Mouse (Mus musculus): ENCODE data around the gene Stk10.
A peak's percentile ranks its signal among the peaks of the same experiment; 100 is the strongest.

The Stk10 gene

DNA sequence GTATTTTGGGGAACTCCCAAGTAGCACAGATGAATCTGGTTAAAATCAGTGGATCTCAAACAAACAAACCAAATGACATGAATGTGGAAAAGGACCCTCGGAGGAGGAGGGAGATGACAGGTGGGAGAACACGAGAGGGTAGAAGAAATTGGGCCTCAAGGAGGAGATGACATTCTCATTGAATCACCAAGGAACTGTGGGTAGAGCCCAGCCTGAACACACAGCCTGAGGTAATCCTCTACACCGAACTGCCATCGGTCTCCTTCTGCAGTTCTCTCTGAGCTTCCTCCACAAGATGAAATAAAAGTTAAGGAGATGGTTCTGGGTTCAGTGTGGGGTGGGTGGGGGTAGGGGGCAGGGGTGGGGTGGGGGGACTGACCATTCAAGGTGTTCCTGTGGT lies 6.1 kb upstream of the Stk10 start:
- DNase-seq (ENCODE audit: low read depth), result no peak

DNA sequence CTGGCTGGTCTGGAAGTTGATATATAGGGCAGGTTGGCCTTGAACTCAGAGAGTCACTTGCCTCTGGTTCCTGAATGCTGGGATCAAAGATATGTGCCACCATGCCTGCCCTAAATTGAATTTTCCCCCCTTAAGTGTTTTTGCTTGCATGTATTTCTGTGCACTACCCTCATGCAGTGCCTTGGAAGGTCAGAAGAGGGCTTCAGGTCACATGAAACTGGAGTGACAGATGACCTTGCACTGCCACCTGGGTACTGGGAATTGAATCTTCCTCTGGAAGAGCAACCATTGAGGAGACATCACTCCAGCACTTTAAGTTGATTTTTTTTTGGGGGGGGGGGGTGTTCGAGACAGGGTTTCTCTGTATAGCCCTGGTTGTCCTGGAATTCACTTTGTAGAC lies 3.0 kb upstream of the Stk10 start:
- DNase-seq (ENCODE audit: low read depth), result no peak

DNA sequence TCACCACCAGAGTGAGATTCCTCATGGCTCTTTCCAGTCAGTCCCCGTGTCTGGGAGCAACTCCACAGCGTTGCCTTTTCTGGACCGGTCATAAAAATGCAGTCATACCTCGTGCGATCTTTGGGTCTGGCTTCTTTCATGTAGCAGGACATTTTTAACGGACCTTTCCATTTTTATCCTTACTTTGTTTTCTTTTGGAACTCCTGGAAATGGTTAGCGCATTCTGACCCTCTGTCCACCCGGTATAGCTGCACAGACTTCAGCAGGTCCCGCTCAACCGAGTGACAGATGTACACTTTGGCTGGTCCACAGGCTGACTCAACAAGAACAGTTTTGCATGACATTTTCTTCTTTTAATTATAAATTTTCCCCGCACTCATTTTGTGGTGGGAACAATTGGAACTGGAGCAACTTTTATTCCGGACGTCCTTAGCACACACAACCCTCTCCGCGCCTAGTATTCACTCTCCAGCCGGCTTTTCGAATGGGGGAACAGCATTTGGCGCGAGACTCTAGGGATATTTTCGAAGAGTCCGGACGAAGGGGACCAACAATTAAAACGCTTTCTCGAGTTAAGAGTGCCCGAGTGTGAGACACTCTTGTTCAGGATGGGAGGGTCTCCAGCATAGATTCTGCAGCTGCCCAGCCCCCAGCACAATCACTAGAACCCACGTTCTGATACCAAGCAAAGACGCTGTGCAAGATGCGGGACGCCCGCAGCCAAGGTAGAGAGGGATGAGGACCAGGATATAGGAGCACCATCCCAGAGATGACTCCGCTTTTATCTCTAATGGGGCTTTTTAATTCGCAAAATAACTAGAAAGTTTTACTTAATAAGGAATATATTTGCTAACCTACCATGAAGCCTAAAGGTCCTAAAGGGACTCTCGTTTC lies 987 bp upstream of the Stk10 start, which contains the start of gene Efcab9:
Gene Efcab9, minus strand, starts transcription at position 211 of the 894 bp plus-strand sequence.
- DNase-seq (ENCODE audit: low read depth), result no peak

DNA sequence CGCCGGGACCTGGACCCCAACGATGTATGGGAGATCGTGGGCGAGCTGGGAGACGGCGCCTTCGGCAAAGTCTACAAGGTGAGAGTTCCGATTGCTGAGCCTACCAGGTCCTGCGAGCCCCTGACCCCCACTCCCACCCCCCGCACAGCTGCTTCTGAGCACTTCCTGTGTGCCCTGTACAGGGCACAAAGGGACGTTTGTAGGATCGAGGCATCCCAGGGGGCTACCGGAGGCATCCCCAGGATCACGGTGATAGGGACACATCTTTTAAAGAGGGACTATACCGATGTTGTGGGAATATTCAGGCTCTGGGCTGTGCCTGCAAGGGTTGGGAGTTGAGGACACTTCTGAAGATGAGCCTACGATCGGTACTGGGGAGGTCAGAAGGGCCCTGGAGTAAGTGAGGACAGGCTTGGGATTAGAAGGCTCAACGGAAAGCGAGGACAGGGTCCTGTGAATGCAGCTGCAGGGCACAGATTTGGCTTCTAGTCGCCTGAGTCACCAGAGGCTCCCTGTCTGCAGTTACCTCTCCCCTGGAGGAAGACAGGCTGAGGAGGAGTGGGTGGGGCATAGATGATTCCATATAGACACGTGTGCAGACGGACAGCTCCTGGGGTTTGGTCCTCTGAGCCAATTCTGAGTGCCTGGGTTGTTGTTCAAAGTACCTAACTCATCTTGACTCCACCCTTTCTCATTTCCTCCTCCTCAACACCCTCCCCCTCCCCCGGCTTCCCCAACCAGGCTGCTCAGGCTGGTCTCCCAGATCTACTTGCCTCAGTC lies 567 bp downstream of the Stk10 start:
- peak; percentile 65 for DNase-seq (ENCODE audit: low read depth)

DNA sequence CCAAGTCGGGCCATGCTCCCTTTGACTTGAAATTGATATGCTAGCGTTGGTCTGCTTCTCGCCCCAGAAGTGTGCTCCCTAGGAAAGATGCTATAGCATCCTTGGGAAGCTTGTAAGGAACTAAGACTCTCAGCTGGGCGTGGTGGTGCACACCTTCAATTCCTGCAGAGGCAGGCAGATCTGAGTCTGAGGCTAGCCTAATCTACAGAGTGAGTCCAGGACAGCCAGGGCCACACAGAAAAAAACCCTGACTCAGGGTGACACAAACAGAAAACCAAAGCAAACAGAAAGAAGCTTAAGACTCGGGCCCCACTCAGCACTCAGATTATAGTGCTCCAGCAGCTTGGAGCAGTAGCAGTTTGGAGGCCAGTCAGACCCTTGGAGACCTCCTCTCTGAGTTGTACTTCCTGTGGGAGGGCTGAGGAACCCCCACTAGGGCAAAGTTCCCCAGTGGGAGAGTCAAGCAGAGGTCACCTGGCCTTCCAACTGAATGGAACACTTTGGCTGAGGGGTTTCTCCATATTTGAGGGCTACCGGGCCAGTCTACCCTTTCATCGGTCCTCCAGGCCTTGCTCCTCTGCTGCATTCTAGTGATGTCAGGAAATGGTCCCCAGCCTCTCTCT lies 1.5 kb downstream of the Stk10 start:
- no peak for DNase-seq (ENCODE audit: low read depth)

DNA sequence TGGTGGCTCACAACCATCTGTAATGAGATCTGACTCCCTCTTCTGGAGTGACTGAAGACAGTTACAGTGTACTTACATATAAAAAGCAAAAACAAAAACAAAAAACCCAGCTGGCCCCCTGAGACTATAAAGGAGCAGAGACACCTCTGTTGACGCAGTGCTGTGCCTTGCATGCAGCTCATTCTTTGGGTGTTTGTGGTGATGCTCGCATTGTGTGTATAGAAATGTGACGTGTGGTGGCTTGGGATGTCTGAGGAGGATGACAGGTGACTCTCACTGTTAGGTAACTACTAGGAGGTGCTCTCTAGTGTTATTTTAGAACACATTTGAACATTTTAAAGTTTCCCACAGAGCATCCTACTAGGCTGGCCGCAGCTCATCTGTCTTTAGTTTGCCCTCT lies 2.5 kb downstream of the Stk10 start:
- DNase-seq (ENCODE audit: low read depth), result no peak

DNA sequence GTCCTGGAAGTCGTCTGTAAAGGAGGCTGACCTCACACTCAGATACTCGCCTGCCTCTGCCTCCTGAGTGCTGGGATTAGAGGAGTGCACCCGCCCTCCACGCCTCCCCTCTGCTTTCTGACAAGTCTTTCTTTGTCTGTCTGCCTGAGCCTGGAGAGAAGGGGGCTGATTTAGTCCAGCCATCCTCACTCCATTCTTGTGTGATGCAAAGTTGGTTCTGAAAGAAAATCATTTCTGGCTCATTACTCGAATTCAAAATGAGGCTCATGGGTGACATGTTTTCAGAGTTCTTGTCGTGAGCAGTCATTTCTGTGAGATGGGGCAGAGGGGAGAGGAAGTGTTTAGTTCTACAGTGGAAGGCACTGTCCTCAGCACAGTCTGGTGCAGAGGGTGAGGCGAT lies 3.8 kb downstream of the Stk10 start:
- no peak for DNase-seq (ENCODE audit: low read depth)

DNA sequence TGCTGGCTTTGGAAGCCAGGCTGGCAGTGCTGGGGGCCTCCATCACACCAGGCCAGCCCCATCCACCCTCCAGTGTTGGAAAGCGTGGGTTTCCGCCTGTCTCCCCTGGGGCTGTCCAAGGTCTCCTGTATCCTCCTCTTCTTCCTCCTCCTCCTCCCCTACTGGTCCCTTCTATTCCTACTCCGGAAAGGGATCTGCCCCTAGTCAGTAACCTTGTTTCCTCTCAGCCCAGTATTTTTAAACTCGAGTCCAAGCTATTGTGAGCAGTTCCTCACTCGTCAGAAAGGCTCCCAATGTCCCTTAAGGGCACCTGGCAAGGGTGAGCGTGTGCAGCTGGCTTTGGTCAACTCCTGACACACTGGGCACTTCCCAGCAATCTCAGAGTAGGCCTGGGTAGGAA lies 5.3 kb downstream of the Stk10 start:
- no peak for DNase-seq (ENCODE audit: low read depth)

DNA sequence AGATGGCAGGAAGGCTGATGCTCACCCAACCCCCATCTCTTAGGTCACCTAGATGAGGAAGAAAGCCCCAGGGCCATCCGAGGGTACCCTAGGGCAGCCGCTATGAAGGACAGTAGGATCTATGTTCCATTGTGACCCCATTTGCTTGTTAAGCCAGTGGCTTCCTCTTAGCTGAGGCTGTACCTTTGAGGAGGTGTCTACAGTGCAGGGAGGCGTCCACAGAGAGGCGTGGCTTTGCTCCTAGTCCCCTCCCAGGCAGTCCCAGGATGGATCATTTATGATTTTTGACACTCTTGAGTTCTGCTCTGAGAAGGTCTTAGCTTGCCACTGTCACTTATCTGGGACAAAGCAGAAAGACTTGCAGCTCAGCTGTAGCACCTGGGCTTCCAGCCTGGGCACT lies 5.7 kb downstream of the Stk10 start:
- no peak for DNase-seq (ENCODE audit: low read depth)

DNA sequence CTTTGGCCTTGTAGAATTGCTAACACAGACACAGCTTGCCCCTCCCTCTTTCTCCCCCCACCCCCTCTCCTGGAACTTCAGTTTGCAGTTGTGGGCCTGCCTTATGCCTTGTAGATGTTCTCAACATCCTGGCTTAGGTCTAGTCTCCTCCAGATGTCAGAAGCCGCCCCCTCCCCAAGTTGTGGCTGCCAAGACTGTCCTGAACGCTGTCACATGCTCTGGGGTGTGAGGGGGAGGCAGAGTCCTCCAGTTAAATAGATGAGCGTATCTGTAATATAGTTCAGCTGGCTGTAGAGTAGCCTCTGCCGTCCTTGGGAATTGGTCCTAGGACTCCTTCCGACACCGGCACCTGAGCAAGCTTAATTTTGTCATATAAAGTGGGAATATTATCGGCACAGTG lies 6.6 kb downstream of the Stk10 start:
- DNase-seq (ENCODE audit: low read depth), result no peak

DNA sequence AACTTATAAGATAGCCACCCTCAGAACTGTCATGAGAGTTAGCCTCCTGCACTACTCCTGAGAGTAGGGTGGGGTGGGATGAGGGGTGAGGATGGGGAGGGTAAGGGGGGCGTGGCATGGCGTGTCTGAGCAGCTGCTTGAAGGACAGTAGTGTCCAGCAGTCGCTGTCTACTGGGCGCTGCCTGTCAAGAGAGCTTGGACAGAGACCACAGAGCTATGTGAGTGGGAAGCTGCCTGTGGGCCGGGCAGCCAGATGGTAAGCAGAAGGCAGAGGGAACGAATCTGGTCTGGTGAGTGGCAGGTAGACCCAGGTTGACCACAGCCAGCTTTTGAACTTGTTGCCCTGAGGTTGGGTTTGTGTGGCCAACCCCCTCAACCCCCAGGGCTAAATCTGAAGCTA lies 7.4 kb downstream of the Stk10 start:
- no peak for DNase-seq (ENCODE audit: low read depth)

DNA sequence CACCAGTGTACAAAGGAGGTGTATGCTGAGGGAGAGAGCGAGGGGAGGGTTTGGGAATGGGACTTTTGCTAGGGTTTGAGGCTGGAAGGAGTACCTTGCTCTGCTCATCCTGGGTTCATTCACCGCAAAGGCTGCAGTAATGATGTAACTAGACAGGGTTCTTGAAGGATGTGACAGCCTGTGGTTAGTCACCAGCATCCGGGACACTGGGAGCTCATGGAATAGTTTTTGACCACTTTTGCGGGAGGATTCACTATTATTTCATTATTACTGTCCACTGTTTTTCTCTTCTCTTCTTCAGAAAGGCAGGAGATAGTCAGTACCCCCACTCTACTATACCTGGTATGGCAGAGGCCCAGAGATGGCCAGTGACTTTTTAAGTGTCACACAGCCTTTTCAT lies 9.1 kb downstream of the Stk10 start:
- no peak for DNase-seq (ENCODE audit: low read depth)

DNA sequence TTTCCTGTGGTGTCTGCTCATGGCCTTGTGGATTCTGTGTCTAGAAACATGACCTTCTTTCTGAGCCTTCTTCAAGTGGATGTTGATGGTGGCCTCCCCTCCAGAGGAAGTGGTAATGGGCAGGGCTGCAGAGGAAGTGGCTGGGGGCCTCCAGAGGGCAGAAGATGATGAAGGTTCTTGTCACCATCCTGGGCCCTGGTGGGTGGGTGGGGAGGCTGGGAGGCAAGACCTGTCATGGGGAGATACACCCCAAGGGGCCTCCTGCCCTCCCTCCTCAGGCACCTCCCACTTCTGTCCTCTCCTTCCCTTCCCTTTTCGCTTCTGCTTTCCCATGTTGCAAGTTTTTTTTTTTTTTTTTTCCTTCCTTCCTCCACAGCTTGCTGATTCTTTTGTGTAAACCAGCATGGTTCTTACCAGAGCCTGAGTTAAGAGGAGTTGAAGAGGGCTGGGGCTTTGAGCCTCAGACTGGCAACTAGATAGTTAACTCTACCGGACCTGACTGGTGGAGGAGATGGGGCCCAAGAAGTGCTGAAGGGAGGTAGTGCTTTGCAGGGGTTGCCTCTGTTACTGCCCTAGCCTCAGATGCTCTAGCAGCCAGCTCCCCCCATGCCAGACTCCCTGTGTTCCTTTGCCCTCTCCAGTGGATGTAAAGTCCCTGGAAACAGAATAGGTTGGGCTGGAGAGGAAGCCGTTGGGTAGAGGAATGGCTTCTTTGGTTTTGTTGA lies 9.7 kb downstream of the Stk10 start:
- peak; percentile 87 for DNase-seq (ENCODE audit: low read depth)

DNA sequence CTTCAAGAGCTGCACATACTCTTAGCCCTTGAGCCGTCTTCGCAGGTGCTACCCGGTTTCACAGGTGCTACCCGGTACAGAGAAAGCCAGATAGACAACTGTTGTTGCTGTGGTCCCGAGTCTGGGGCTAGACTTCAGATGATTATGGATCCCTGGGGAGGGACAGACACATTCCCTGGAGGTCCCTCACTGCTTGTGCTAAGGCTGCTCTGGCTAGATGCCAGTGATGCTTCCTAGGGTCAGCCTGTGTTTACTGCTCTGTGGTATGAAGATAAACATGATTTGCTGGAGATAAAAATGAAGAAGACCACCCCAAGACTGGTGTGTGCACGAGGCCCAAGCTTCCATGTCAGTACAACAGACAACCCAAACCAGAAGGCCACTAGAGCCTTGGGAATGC lies 10.9 kb downstream of the Stk10 start:
- no peak for DNase-seq (ENCODE audit: low read depth)

DNA sequence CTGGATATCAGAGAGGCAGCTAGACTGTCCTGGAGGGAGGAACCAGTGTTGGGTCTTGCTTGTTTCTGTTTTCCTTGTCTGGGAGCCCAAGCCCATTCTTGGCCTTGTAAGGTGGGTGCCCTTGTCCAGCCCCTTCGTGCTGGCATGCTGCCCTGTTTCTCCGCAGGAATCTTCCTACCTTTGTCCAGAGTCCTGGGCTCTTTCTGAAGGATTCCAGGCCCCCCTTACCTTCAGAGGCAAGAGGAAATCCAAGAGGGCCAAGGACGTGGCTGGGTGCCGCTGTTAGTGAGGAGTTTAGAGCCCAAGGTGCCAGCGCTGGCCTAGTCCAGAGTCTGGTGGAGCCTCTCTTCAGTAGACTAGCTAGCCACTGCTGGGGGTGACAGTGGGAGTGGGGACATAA lies 11.4 kb downstream of the Stk10 start:
- no peak for DNase-seq (ENCODE audit: low read depth)

DNA sequence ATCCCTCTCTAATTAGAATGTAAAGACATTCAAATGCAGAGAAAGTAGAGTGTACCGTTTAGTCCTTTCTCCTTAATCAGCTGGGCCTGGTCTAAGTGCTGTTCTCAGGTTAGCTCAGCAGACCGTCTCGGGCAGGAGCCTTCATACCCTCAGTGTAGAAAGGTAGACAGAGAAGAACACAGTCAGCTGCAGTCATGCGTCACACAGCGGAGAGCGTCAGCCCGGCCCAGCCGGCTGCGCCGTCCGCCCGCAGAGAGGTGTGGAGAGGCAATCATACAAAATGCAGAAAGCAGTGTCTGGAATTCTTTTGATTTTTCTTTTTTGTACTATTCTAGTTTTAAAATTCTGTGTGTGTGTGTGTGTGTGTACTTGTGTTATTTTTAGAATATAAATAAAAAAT lies 12.5 kb downstream of the Stk10 start:
- no peak for DNase-seq (ENCODE audit: low read depth)

DNA sequence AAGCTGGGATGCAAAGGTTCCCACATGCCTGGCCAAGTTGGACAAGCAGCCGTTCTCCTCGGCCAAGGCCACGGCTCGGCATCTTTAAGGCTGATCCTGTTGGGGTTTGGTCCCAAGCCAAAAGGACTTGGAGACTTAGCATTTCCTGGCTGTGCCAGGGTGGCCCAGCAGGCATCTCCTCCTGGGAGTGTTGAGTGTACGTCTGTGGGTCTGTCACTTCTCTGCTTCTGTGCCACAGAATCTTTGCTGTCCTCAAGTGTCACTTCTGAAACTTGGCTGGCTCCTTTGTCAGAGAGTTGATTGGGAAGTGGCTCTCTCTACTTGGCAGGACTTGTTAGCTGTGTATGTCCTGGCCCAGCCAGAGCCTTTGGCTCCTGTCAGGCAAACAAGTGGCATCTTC lies 13.4 kb downstream of the Stk10 start:
- DNase-seq (ENCODE audit: low read depth), result no peak

DNA sequence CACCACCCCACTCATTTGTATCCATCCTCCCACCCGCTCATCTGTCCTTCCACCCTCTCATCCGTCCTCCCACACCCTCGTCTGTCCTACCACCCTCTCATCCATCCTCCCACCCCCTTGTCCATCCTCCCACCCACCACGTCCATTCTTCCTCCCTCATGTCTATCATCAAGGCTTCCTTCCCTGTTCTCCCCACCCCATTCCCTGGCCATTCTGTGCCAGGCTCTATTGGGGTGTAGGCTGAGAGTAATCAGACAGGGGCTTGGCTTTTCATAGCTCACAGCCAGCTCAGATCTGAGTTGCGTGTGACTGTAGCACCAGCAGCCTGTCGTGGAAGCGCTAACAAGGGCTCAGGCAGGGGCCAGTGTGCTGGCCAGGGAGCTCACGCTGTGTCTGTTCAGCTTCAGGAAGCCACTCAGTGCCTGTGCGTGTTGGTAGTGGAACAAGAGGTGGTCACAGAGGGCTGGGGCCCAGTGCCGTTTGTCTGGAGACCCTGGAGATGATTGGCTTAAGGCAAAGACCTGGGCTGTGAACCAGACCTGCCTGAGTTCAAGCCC lies 14.4 kb downstream of the Stk10 start:
- DNase-seq (ENCODE audit: low read depth), result no peak

DNA sequence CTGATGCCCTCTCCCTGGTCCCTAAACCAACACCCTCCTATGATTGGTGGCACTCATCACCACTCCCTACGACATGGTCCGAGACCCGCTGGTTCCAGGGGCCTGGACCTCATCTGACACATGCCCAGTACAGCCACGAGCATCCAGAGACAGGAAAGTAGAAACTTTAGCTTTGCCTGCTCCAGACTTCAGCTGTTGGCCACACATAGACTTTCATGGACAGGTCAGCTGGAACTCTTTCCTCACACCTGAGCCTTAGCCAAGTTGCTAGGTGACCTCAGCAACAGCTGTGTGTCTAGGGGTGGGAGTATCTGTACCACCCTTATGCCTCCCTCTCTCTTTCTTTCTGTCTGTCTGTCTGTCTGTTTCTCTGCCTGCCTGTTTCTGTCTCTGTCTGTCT lies 15.1 kb downstream of the Stk10 start:
- DNase-seq (ENCODE audit: low read depth), result no peak

DNA sequence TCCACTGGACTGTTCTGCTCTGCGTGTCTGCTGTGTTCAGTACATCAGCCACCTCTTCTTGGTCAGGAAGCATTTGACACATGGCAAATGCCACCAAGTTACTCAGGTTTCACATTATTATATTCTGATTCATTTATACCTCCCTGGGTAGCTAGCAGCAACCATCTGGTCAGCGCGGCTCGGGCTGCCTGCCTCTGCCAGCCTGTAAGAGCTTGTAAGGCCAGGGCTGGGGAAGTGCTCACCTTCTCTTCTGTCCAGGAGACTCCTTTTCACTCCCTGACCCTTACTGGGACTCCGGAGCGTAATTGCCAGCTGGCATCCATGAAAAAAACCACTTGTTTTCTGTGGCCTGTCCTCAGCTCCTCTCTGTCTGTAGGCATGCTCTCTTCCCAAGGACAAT lies 16.1 kb downstream of the Stk10 start:
- no peak for DNase-seq (ENCODE audit: low read depth)

DNA sequence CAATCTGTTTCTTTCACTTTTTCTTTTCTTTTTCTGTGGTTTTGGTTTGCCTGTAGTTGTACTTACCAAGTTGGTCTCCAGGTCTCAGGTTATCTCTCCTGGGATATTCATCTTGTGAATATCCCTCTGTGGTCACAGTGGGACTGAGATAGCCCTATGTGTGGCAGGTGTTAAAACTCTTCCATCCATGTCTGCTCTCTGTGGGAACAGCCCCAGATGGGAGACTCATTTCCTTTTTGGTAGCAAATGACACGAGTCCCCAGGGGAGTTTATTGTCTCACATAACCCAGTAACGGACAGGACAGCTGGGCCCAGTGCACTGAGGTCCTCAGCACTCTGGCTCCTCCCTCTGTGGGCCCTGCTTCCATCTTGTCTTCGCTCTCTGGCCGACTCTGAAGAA lies 17.0 kb downstream of the Stk10 start:
- no peak for DNase-seq (ENCODE audit: low read depth)

DNA sequence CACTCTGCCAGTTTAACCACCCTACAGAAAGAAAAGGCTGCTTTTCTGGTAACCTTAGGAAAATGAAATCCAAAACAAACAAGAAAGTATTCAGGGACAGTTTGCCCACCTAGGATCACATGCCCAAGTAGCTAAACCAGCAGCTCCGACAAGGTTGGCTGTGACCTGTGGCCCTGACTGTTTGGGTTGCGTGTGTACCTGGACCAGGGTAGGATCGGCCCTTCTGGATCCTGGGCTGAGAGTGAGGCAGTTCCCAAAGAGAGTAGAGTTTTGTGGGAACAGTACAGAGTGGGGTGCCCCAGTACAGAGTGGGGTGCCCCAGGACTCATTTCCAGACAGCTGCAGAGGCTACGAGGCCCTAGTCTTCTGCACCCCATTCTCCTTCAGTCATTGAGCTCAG lies 18.0 kb downstream of the Stk10 start:
- no peak for DNase-seq (ENCODE audit: low read depth)
